Mouse (Mus musculus): ENCODE measurements around the gene Ulk4. TPM values are rescaled to one million over a fixed set of nuclear protein-coding genes. Genes with fewer than 3 reads are reported as not detected.
"Not testable (repeated sequence)": the region's sequence is repeated elsewhere in the genome, so short reads cannot be mapped to it uniquely, and the experiment has no call there.

Gene Ulk4
- polyA plus RNA-seq, 1 experiment from 2014 or later: 109 TPM

DNA sequence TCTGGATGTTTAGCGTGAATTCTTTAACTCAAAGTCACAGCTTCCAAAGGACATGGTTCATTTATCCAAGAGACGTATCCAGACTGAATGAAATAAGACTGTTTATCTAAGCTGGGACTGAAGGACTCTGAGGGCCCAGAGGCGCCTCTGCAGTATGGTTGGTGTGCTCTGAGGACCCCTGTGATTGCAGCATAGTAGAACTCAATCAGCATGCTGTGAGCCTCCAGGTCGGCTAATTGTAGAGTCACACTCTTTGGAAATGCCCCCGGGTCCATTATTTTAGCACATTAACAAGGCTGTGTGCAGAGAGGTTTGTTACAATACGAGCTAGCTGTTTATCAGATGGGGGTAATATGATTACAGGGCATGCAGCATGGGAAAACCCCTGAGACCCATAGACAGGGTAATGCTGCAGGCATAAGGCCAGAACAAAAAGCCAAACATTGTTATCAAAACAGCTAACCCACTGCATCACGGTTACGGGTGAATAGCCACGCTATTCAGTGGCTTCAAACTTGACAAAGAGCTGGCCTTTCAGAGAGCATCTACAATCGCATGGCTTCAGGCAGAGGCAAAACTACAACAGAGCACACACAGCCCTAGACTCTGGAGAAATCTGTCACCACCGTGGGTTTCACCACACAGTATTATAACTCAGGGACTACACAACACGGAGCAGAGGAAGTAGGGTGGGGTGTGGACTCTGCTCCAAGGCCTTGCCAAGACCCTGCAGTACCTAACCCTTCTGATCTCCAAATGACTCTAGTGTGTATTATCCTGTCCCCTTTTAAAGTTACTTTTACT is 215.0 kb downstream of the Ulk4 start:
- no peaks in the 10 kb centered on the region for H3K36me3 ChIP-seq
- peak overlapping the region; percentile 76 for H3K27ac ChIP-seq

DNA sequence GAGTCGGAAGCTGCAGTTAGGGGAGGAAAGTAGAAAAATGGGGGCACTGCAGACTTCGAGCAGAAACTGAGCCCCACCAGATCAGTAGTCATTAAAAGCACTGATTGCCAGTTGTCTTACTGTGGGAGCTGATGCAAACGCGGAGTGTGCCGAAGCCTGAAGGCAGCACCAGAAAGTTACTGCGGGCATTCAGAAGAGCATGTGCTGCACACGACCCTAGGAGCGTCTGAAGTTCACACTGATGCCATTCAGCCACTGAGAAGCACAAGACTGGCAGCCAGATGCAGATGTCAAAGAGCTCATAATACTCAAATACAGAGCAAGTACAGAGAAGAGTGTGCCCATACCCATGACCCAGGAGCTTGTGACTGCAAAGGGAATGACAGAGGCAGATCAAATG is 216.7 kb downstream of the Ulk4 start:
- Histone ChIP-seq H3K4me2 (no peak overlapping the region), H3K9me3 (no peaks in the 10 kb centered on the region), H3K27me3 (no peaks in the 10 kb centered on the region), H3K27ac (no peak overlapping the region), H3K36me3 (no peaks in the 10 kb centered on the region), H3K4me1 (replicated peaks) (peaks cover 31% of the 10 kb centered on the region), H3K4me3 (no peak overlapping the region), H3K9ac (no peak overlapping the region)
- WGBS: 77% methylated on average over 8 of the region's 8 CpGs
- no peak for ATAC-seq (ENCODE audit: low FRiP score)

More for the DNA sequence above, 215.0 kb downstream of the Ulk4 start:
- Histone ChIP-seq H3K4me3 (no peak overlapping the region), H3K27me3 (no peaks in the 10 kb centered on the region), H3K4me1 (replicated peaks) (peaks cover 33% of the 10 kb centered on the region), H3K9ac (no peak overlapping the region), H3K4me2 (no peak overlapping the region), H3K9me3 (no peaks in the 10 kb centered on the region)
- peak; percentile 72 for ATAC-seq (ENCODE audit: low FRiP score)
- WGBS: 15% methylated on average over 12 of the region's 12 CpGs

DNA sequence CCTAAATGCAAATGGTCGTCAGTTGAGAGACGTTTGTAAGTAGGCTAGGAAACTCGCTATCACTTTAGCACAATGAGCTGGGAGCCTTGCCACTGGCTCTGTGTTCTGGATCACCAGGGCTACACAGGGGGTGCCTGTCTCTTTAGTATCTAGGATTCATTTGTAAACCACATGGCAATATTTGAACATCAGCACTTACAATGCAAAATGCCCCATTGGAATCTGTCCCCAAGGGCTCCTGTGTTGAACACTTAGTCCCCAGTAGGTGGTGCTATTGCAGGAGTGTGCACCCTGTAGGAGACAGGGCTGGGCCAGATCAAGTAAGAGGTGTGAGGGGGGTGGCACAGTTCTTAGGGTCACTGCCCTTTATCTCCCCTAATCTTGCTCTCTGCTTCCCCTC is 217.7 kb downstream of the Ulk4 start:
- no peak overlapping the region for H3K4me3 ChIP-seq
- H3K27me3 ChIP-seq: no peaks in the 10 kb centered on the region
- H3K9me3 ChIP-seq: no peaks in the 10 kb centered on the region
- H3K4me1 ChIP-seq (replicated peaks): peaks cover 31% of the 10 kb centered on the region
- WGBS: 91% methylated on average over 3 of the region's 3 CpGs
- no peaks in the 10 kb centered on the region for H3K36me3 ChIP-seq
- H3K4me2 ChIP-seq: no peak overlapping the region
- ATAC-seq (ENCODE audit: low FRiP score): no peak
- H3K9ac ChIP-seq: no peak overlapping the region
- no peak overlapping the region for H3K27ac ChIP-seq

GRCm38 (mm10) chr9:121058538-121058937 is 218.5 kb downstream of the Ulk4 start:
- H3K27me3 ChIP-seq: no peaks in the 10 kb centered on the region
- peaks cover 31% of the 10 kb centered on the region for H3K4me1 ChIP-seq (replicated peaks)
- no peak for ATAC-seq (ENCODE audit: low FRiP score)
- H3K36me3 ChIP-seq: no peaks in the 10 kb centered on the region
- no peaks in the 10 kb centered on the region for H3K9me3 ChIP-seq
- no peak overlapping the region for H3K9ac ChIP-seq
- WGBS: 81% methylated on average over 8 of the region's 8 CpGs
- H3K27ac ChIP-seq: peak overlapping the region; percentile 55; the same call in 1 of the 2 replicates
- H3K4me3 ChIP-seq: no peak overlapping the region
- no peak overlapping the region for H3K4me2 ChIP-seq

- H3K9me3 ChIP-seq: no peaks in the 10 kb centered on the region
- no peak overlapping the region for H3K4me3 ChIP-seq
- no peaks in the 10 kb centered on the region for H3K27me3 ChIP-seq
- no peak overlapping the region for H3K4me2 ChIP-seq
- peak overlapping the region; percentile 55 for H3K27ac ChIP-seq
- H3K9ac ChIP-seq: no peak overlapping the region
- H3K4me1 ChIP-seq (replicated peaks): peaks cover 31% of the 10 kb centered on the region
- 77% methylated on average over 7 of the region's 7 CpGs for WGBS
- ATAC-seq (ENCODE audit: low FRiP score): no peak
- no peaks in the 10 kb centered on the region for H3K36me3 ChIP-seq
These were observed 218.9 kb downstream of the Ulk4 start for GRCm38 (mm10) chr9:121058116-121058515.

- WGBS: 61% methylated on average over 9 of the region's 9 CpGs
- H3K36me3 ChIP-seq: no peaks in the 10 kb centered on the region
- H3K4me1 ChIP-seq (replicated peaks): peaks cover 24% of the 10 kb centered on the region
- H3K4me3 ChIP-seq: no peak overlapping the region
- H3K9me3 ChIP-seq: no peaks in the 10 kb centered on the region
- no peak overlapping the region for H3K9ac ChIP-seq
- H3K27ac ChIP-seq: no peak overlapping the region
- no peak for ATAC-seq (ENCODE audit: low FRiP score)
- no peaks in the 10 kb centered on the region for H3K27me3 ChIP-seq
- no peak overlapping the region for H3K4me2 ChIP-seq
These were observed 219.6 kb downstream of the Ulk4 start for GRCm38 (mm10) chr9:121057401-121057800.

DNA sequence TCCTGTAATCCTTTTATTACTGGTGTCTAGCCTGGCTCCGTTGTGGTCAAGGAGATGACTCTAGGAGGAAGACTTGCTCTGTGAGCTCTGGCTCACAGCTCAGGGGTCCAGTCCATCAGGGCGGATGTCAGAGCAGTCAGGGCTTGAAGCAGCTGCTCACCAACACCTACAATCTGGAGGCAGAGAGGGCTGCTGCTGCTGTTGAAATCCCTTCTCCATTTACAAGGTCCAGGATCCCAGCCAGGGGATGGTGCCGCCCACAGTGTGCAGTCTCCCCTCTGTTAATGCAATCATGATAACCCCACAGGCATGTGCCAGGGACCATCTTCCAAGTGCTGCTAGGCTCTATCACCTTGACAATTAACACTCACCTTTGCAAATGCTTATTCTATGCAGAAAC is 220.5 kb downstream of the Ulk4 start:
- H3K27me3 ChIP-seq: no peaks in the 10 kb centered on the region
- no peaks in the 10 kb centered on the region for H3K36me3 ChIP-seq
- no peak for ATAC-seq (ENCODE audit: low FRiP score)
- no peaks in the 10 kb centered on the region for H3K9me3 ChIP-seq
- H3K27ac ChIP-seq: no peak overlapping the region
- H3K4me1 ChIP-seq (replicated peaks): peaks cover 16% of the 10 kb centered on the region
- WGBS: 93% methylated on average over 3 of the region's 3 CpGs
- no peak overlapping the region for H3K4me2 ChIP-seq
- H3K4me3 ChIP-seq: no peak overlapping the region
- no peak overlapping the region for H3K9ac ChIP-seq

DNA sequence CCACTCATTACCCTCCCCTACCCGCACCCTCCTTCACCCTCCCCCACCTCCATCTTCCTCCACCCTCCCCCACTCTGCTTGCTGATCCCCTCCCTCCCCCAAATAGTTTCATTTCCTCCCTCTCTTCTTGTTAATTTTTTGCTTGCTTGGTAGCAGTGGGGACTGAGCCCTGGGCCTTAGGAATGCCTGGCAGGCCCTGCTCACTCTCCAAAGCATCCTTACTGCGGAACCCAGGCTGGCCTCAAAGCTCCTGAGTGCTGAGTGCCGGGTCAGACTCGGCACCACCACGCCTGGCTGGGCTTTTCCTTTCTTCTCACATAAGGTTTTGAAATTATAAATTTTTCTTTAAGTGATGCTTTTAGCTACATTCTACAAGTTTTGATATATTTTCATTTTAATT is 221.0 kb downstream of the Ulk4 start:
- no peak overlapping the region for H3K9ac ChIP-seq
- H3K27me3 ChIP-seq: no peaks in the 10 kb centered on the region
- H3K9me3 ChIP-seq: no peaks in the 10 kb centered on the region
- no peak overlapping the region for H3K27ac ChIP-seq
- 84% methylated on average over 5 of the region's 5 CpGs for WGBS
- peaks cover 11% of the 10 kb centered on the region for H3K4me1 ChIP-seq (replicated peaks)
- no peak overlapping the region for H3K4me3 ChIP-seq
- H3K4me2 ChIP-seq: no peak overlapping the region
- ATAC-seq (ENCODE audit: low FRiP score): no peak
- H3K36me3 ChIP-seq: no peaks in the 10 kb centered on the region

DNA sequence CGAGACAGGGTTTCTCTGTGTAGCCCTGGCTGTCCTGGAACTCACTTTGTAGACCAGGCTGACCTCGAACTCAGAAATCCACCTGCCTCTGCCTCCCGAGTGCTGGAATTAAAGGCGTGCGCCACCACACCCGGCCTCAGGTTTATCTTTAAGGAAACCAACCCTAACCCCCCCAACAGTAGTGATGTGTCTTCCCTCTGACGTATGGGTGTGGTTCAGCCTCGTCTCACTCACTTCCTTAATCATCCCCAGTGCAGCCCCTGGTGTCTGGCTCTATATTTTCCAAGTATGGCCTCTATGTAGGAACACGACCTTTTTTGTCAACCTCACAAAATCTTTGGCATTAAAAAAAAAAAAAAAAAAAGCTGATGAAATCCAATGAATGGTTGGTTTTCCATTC is 231.3 kb downstream of the Ulk4 start:
- not testable (repeated sequence) for H3K4me2 ChIP-seq; H3K4me3 ChIP-seq; ATAC-seq (ENCODE audit: low FRiP score); H3K27me3 ChIP-seq; H3K9ac ChIP-seq; H3K36me3 ChIP-seq; H3K9me3 ChIP-seq; H3K27ac ChIP-seq
- WGBS: 89% methylated on average over 9 of the region's 9 CpGs
- 0 out of 2 replicates have a peak, but pooled peaks cover 10% of the 10 kb centered on the region for H3K4me1 ChIP-seq (replicated peaks)

DNA sequence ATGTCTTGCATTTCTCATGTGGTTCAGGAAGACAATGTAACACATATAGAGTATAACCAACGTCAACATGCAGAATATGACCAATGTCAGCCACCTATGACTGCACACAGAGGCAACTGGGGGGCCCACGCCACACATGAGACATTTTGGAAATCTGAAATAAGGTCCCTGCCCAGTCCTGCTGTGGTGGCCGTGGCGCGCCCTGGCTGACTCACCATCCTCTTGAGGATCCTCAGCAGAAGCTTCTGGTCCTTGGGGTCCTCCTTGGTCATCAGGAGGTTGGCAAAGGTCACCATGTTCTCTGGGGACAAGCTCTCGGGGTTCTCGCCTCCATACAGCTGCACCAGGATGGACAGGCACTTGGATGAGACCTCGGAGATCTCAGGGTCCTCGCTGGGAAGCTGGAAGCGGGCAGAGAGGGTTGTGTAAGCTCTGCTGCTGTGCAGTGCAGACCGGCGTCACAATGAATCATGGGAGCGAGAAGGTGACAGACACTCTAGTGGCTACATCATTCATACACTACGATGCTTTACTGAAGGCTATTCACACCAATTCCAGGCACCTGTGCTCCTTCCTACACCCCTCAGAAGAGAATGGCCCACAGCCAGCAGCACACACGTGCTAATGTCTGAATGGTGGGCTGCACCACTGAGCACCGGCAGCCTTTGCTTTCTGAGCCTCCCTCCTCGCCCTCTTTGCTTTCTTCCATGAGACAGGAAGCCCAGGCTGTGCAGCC is 232.4 kb downstream of the Ulk4 start:
- ATAC-seq (ENCODE audit: low FRiP score): no peak
- Histone ChIP-seq H3K36me3 (no peaks in the 10 kb centered on the region), H3K9ac (no peak overlapping the region), H3K4me3 (no peak overlapping the region), H3K27ac (no peak overlapping the region), H3K27me3 (no peaks in the 10 kb centered on the region), H3K9me3 (no peaks in the 10 kb centered on the region), H3K4me1 (replicated peaks) (peaks cover 16% of the 10 kb centered on the region; the same call in 1 of the 2 replicates), H3K4me2 (no peak overlapping the region)
- WGBS: 85% methylated on average over 17 of the region's 17 CpGs

GRCm38 (mm10) chr9:121043021-121043420 is 234.0 kb downstream of the Ulk4 start:
- no peak overlapping the region for H3K9ac ChIP-seq
- ATAC-seq (ENCODE audit: low FRiP score): no peak
- H3K4me1 ChIP-seq (replicated peaks): peaks cover 31% of the 10 kb centered on the region
- H3K36me3 ChIP-seq: no peaks in the 10 kb centered on the region
- H3K4me2 ChIP-seq: no peak overlapping the region
- H3K9me3 ChIP-seq: no peaks in the 10 kb centered on the region
- 76% methylated on average over 4 of the region's 4 CpGs for WGBS
- H3K4me3 ChIP-seq: no peak overlapping the region
- H3K27me3 ChIP-seq: no peaks in the 10 kb centered on the region
- H3K27ac ChIP-seq: no peak overlapping the region

DNA sequence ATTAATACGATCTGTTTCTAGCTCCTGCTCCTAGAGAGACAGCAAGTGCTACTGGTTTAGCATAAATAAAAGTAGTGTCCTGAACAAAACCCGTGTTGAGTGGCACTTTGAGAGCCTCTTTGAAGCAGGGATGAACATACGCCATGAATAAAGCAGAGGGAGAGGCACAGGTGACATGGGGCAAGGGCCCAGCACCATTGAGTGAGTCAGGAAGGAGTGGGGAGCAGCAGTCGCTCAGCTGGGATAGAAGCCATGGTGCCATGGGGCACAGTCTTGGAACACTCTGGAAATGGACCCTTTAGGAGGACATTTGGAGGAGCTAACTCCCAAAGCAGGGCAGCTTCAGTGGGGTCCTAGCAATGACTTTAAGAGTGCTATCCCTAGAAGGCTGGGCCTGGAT is 238.6 kb downstream of the Ulk4 start:
- Histone ChIP-seq H3K27me3 (no peaks in the 10 kb centered on the region), H3K4me1 (replicated peaks) (peaks cover 44% of the 10 kb centered on the region), H3K9me3 (no peaks in the 10 kb centered on the region), H3K27ac (peak overlapping the region; percentile 83), H3K4me3 (no peak overlapping the region), H3K9ac (no peak overlapping the region), H3K4me2 (no peak overlapping the region), H3K36me3 (no peaks in the 10 kb centered on the region)
- ATAC-seq (ENCODE audit: low FRiP score): no peak
- 51% methylated on average over 4 of the region's 4 CpGs for whole genome bisulfite sequencing

GRCm38 (mm10) chr9:121037975-121038374 is 239.0 kb downstream of the Ulk4 start:
- ATAC-seq (ENCODE audit: low FRiP score): peak; percentile 89
- 32% methylated on average over 5 of the region's 5 CpGs for WGBS

More at GRCm38 (mm10) chr9:121037975-121038374, 239.0 kb downstream of the Ulk4 start:
- Histone ChIP-seq H3K27ac (peak overlapping the region; percentile 83), H3K9ac (no peak overlapping the region), H3K9me3 (no peaks in the 10 kb centered on the region), H3K4me2 (no peak overlapping the region), H3K4me1 (replicated peaks) (peaks cover 42% of the 10 kb centered on the region), H3K27me3 (no peaks in the 10 kb centered on the region), H3K36me3 (no peaks in the 10 kb centered on the region), H3K4me3 (no peak overlapping the region)

Data from hindbrain, embryonic 13.5 days (tissue).